Mouse (Mus musculus) ES-E14 (cell line): Measurements from ENCODE around the gene Rnf145. TPM values are rescaled to one million over a fixed set of nuclear protein-coding genes. Genes with fewer than 3 reads are reported as not detected.
A peak's percentile ranks its signal among the peaks of the same experiment; 100 is the strongest.

Source experiments
- DNase-seq: peaks from one replicate; pipeline ENCODE4 v3.0.0-alpha.2; 2013; ENCODE audit warnings: low read depth, low spot score
- H3K27ac ChIP-seq: 2 replicates; pipeline ENCODE4 v1.5.1; 2012; ENCODE audit warnings: low read depth, mild to moderate bottlenecking, low read length, moderate library complexity, mixed read lengths; ENCODE audit not compliant: poor library complexity, insufficient read depth, severe bottlenecking
- H3K36me3 ChIP-seq: 2 replicates; pipeline ENCODE4 v1.6.1; 2012; ENCODE audit warnings: mild to moderate bottlenecking, low read length, moderate library complexity, mixed read lengths; ENCODE audit not compliant: control insufficient read depth, poor library complexity, insufficient read depth, severe bottlenecking
- H3K4me1 ChIP-seq, 2 experiments: fragments of 150-350 bp in 1 of 2; sonication (generic) in 1 of 2; 2 replicates each; pipeline ENCODE4 v1.6.1; 2012; ENCODE audit warnings: low read length in 2 of 2, mild to moderate bottlenecking in 1 of 2, mixed read lengths in 1 of 2; ENCODE audit not compliant: control insufficient read depth in 2 of 2, insufficient read depth in 2 of 2, poor library complexity in 1 of 2
- H3K4me3 ChIP-seq, 2 experiments: fragments of 150-350 bp in 1 of 2; sonication (generic) in 1 of 2; 2 replicates each; pipeline ENCODE4 v1.5.1; 2012; ENCODE audit warnings: low read length in 2 of 2, low read depth in 1 of 2, mild to moderate bottlenecking in 1 of 2, mixed read lengths in 1 of 2; ENCODE audit not compliant: insufficient read depth in 1 of 2, poor library complexity in 1 of 2, severe bottlenecking in 1 of 2
- H3K9ac ChIP-seq: 2 replicates; pipeline ENCODE4 v1.6.1; 2012; ENCODE audit warnings: low read depth, mild to moderate bottlenecking, low read length, mixed read lengths; ENCODE audit not compliant: poor library complexity, insufficient read depth, severe bottlenecking
- H3K9me3 ChIP-seq: fragments of 150-350 bp; sonication (generic); 2 replicates; pipeline ENCODE4 v1.6.1; 2012; ENCODE audit warnings: low read depth, mild to moderate bottlenecking, low read length; ENCODE audit not compliant: control insufficient read depth, insufficient read depth
- CHD2 ChIP-seq: IDR thresholded peaks from 2 replicates; pipeline ENCODE4 v1.6.1; 2014; ENCODE audit warnings: mild to moderate bottlenecking, low read depth, low read length, inconsistent platforms
- HCFC1 ChIP-seq: IDR thresholded peaks from 2 replicates; pipeline ENCODE4 v1.6.1; 2012; ENCODE audit warnings: low read length, inconsistent platforms, borderline replicate concordance; ENCODE audit not compliant: insufficient read depth
- MAFK ChIP-seq: IDR thresholded peaks from 2 replicates; pipeline ENCODE4 v1.6.1; 2014; ENCODE audit warnings: mild to moderate bottlenecking, low read depth, low read length, inconsistent platforms; ENCODE audit not compliant: insufficient read depth
- ZC3H11A ChIP-seq: IDR thresholded peaks from 2 replicates; pipeline ENCODE4 v1.6.1; 2012; ENCODE audit warnings: low read depth, mild to moderate bottlenecking, inconsistent platforms, low read length, borderline replicate concordance
- ZNF384 ChIP-seq: IDR thresholded peaks from 2 replicates; pipeline ENCODE4 v1.6.1; 2012; ENCODE audit warnings: low read depth, low read length, inconsistent platforms
- in situ Hi-C, 2 experiments: fragments of 600-800 bp; cut with MboI; formaldehyde crosslinking; loops; one replicate each; pipeline ENCODE4 v1.15.1; 2025; ENCODE audit warnings: low sequenced_read_pairs in 2 of 2, inconsistent platforms in 1 of 2; ENCODE audit not compliant: unreplicated experiment in 2 of 2
- total RNA-seq: library from RNA; depleted of rRNA; stranded (reverse); fragments of 300-350 nt; gene quantifications from 2 replicates; pipeline ENCODE4 v1.2.3, GENCODE M21; 2012

The Rnf145 gene
- total RNA-seq, 1 experiment, result 94.4 TPM

DNA sequence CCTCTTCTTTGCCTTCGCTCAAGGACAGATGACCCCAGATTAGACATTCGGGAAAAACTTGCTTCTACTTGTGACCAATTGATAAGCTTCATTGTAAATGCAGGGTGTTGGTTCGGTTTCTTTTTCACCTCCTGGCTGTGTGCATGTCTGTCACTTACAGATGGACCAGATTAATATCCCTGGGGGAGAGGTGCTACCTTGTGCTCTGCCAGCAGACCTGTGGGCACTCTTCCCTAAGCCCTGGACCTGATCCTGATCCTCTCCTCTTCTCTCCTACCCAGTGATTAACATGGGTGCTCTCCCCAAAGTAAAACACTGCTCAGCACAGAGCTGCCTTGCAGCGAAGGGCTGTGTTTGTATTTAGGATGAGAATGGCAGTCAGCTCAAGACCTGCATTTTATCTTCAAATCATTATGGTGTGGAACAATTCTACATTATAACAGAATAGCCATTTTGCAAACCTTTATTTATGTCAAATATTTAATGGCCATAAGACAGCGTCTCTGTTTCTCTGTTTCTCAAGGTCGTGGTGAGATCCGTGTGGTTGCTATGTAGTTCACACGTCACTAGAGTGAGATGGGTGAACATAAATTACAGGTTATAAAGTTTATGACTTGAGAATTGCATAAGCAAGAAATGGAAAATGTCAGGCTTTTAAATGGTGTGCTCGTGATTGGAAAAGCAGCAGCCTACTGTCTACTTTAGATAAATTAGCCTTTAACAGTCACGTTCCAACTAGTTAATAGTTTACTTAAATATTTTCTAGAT lies 30.9 kb downstream of the Rnf145 start:
- no peak overlapping the region for H3K27ac ChIP-seq
- H3K9me3 ChIP-seq, result no peaks in the 10 kb centered on the region
- no peak overlapping the region for H3K4me3 ChIP-seq
- peaks cover 0 to 4% of the 10 kb centered on the region in 2 experiments; a peak in 1 of 4 replicates for H3K4me1 ChIP-seq
- H3K36me3 ChIP-seq, result peaks cover 40% of the 10 kb centered on the region
- no peak overlapping the region for H3K9ac ChIP-seq
- TF ChIP-seq ZNF384, result no peak
- TF ChIP-seq ZC3H11A, result no peak
- TF ChIP-seq HCFC1, result no peak
- TF ChIP-seq MAFK, result no peak
- no peak for TF ChIP-seq CHD2
- in situ Hi-C loops, result no loop called here
- DNase-seq, result no peak

DNA sequence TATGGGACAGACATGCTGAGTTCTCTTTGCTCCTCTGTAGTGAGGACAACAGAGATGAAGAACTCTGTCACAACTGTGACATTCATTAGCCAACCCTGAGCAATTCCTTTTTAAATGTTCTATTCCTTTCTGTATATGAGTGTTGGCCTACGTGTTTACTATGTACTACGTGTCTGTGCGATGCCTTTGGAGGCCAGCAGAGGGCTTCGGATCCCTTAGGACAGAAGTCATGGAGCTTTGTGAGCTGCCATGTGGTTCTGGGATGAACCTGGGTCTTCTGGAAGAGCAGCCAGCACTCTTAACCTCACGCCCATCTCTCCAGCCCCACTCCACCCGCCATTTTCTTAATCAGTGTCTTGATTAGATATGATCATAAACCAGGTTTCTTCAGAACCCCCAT lies 32.2 kb downstream of the Rnf145 start:
- Histone ChIP-seq H3K36me3 (peaks cover 40% of the 10 kb centered on the region), H3K4me1 (peaks cover 0 to 2% of the 10 kb centered on the region in 2 experiments; a peak in 1 of 4 replicates), H3K4me3 (no peak overlapping the region), H3K9ac (no peak overlapping the region), H3K27ac (no peak overlapping the region), H3K9me3 (no peaks in the 10 kb centered on the region)
- DNase-seq, result peak; percentile 22
- in situ Hi-C loops, result no loop called here
- TF ChIP-seq ZC3H11A (no peak), CHD2 (no peak), ZNF384 (no peak), HCFC1 (no peak), MAFK (no peak)

DNA sequence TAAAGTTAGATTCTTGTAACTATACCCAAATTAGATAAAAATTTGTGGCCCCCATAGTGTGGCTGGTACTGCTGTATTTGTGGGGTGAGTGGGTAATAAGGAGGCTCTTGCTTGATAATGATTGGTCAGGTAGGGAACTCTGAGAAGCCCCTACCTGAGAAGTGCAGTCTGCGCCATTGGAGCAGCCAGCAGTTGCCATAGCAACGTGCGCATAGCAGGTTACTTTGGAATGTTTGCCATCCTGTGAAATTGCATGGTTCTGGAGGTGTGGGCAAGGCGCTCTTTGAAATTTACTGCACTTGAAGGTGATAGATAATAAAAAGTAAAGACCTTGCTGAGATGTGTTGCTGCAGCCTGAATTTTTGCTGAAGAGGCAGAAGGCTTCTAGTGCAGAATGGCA lies 35.6 kb downstream of the Rnf145 start:
- peaks cover 38% of the 10 kb centered on the region for H3K36me3 ChIP-seq
- in situ Hi-C loops, result no loop called here
- H3K9ac ChIP-seq, result no peak overlapping the region
- H3K27ac ChIP-seq, result no peak overlapping the region
- H3K4me1 ChIP-seq, result no peaks in the 10 kb centered on the region
- H3K4me3 ChIP-seq, result no peak overlapping the region
- no peak for TF ChIP-seq ZNF384
- TF ChIP-seq HCFC1, result no peak
- no peak for TF ChIP-seq ZC3H11A
- TF ChIP-seq MAFK, result no peak
- TF ChIP-seq CHD2, result no peak
- DNase-seq, result no peak
- no peaks in the 10 kb centered on the region for H3K9me3 ChIP-seq

DNA sequence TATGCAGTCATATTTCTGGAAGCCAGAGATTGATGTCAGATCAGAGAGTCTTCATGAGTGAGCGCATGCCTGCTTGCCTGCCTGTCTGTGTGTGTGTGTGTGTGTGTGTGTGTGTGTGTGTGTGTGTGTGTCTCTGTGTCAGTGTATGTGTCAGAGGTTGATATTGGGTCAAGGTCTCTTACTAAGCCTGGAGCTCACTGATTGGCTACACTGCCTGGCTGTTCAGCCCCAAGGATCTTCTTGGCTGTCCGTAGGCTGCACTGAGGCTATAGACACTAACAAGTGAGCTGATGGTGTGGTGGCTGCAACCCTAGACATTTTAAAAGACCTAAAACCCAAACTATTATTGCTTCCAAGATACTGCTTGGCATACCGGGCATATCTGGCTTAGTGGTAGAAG lies 39.8 kb downstream of the Rnf145 start:
- H3K36me3 ChIP-seq, result peaks cover 45% of the 10 kb centered on the region
- no peak overlapping the region for H3K4me3 ChIP-seq
- TF ChIP-seq CHD2 (no peak), ZC3H11A (no peak), ZNF384 (no peak), HCFC1 (no peak), MAFK (no peak)
- H3K27ac ChIP-seq, result no peak overlapping the region
- H3K9me3 ChIP-seq, result no peaks in the 10 kb centered on the region
- no peaks in the 10 kb centered on the region for H3K4me1 ChIP-seq
- H3K9ac ChIP-seq, result no peak overlapping the region
- in situ Hi-C loops, result no loop called here
- DNase-seq, result no peak

DNA sequence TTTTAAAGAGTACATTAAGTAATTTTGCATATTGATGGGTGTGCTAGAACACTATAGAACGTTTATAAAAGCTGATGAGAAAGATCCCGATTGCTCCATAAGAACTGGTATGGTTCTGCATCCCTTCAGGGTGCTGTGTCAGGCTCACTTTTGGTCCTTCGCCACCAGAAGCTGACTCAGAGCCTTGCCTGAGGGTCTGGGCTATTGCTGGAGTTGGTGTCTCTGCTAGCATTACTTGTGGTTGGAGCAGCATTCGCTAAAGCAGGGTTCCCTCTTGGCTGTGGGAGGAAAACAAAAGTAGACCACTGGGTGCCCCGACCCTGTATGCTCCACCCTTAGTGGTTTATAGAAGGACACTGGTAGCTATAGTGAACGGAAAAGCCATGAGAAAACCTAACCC lies 40.7 kb downstream of the Rnf145 start:
- Histone ChIP-seq H3K4me1 (0 out of 4 replicates have a peak, but pooled peaks cover 0 to 5% of the 10 kb centered on the region in 2 experiments), H3K9me3 (no peaks in the 10 kb centered on the region), H3K4me3 (no peak overlapping the region), H3K36me3 (peaks cover 51% of the 10 kb centered on the region), H3K9ac (no peak overlapping the region), H3K27ac (no peak overlapping the region)
- no peak for DNase-seq
- in situ Hi-C loops, result no loop called here
- TF ChIP-seq MAFK (no peak), ZNF384 (no peak), HCFC1 (no peak), ZC3H11A (no peak), CHD2 (no peak)
